Mouse (Mus musculus) liver, postnatal 0 days (tissue): ENCODE data around the gene Gm10490.

Experiments used
- CTCF ChIP-seq: sonication (generic); IDR thresholded peaks from 2 replicates; pipeline ENCODE4 v1.5.1; 2016; ENCODE audit warnings: antibody characterized with exemption, low read depth
- EP300 ChIP-seq: IDR thresholded peaks from 2 replicates; pipeline ENCODE4 v1.6.1; 2016; ENCODE audit warnings: antibody characterized with exemption, low read depth, mild to moderate bottlenecking

- TF ChIP-seq CTCF, result no peak
- TF ChIP-seq EP300, result no peak
These were observed 17.8 kb downstream of the Gm10490 start for GRCm38 (mm10) chrX:7927116-7927515.
